Mouse (Mus musculus): ENCODE measurements around the gene Cotl1. TPM values are rescaled to one million over a fixed set of nuclear protein-coding genes. Genes with fewer than 3 reads are reported as not detected.
"Not testable (repeated sequence)": the region's sequence is repeated elsewhere in the genome, so short reads cannot be mapped to it uniquely, and the experiment has no call there.

The Cotl1 gene
- polyA plus RNA-seq, 1 experiment from 2014 or later = 92.3 TPM

DNA sequence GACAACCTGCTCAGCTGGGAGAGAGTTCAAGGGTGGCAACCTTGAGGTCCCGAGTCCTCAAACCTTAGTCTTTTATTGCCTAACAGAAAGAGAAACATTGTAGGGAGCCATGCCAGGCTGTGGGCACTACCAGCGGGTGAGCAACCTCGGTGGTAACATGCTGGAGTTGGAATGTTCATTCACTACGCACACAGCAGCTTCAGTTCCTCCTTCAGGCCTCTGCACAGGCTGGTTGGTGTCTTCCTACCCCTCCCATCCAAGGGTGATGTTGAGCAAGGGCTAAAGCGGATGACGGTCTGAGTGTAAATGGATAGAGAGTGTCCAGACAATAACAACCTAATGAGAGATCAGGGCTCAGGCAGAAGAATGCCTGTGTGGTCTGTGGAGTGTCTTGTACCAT, 17.4 kb upstream of the Cotl1 start:
- Histone ChIP-seq H3K9me3 (replicated peaks) (no peaks in the 10 kb centered on the region), H3K4me2 (no peak overlapping the region), H3K27ac (no peak overlapping the region), H3K9ac (no peak overlapping the region), H3K4me1 (peaks cover 8% of the 10 kb centered on the region), H3K27me3 (no peaks in the 10 kb centered on the region), H3K36me3 (ENCODE audit: poor library complexity, severe bottlenecking) (no peaks in the 10 kb centered on the region), H3K4me3 (no peak overlapping the region)
- no peak for ATAC-seq
- 73% methylated on average over 6 of the region's 6 CpGs for WGBS

DNA sequence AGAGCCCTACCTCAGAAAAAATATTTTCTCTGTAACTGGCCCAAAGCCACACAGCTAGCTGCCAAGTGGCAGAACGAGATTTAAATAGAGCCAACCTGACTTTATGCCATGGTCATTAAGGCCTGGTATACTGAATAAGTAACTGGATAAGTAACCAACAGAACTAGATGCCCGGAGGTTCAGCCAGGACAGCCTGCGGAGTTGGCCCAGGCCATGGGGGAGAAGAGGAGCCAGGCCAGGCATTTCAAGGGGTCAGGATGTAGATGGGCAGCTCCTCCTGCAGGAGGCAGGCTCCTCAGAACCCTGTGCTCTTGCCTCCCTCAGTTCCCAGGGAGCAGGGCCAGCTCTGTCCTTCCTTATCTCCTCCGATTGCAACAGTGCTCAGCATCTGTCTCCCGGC, 15.3 kb upstream of the Cotl1 start:
- H3K36me3 ChIP-seq (ENCODE audit: poor library complexity, severe bottlenecking) = no peaks in the 10 kb centered on the region
- H3K4me2 ChIP-seq = no peak overlapping the region
- H3K9me3 ChIP-seq (replicated peaks) = no peaks in the 10 kb centered on the region
- no peaks in the 10 kb centered on the region for H3K27me3 ChIP-seq
- no peak overlapping the region for H3K9ac ChIP-seq
- no peaks in the 10 kb centered on the region for H3K4me1 ChIP-seq
- no peak overlapping the region for H3K4me3 ChIP-seq
- H3K27ac ChIP-seq = no peak overlapping the region
- ATAC-seq = no peak
- 84% methylated on average over 5 of the region's 5 CpGs for WGBS

DNA sequence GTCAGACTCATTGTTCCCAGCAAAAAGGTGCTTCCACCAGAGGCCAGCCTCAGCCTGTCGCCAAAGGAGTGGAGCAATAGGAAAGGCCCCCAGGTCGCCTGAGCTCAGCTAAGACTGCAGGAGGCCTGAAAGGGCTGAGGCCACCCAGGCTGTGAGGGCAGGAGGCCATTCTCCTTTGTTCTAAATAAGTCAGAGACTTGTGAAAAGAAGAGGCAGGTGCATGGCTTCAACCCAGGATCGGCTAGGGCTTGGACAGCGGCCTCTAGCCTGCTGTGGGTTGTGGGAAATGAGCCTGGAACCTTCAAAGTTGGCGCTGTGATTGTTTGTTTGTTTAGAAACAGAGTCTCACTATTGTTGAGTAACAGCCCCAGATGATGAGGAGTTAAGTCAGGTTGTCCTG, 13.7 kb upstream of the Cotl1 start:
- 18% methylated on average over 5 of the region's 5 CpGs for WGBS
- ATAC-seq = no peak
- Histone ChIP-seq H3K4me2 (no peak overlapping the region), H3K9me3 (replicated peaks) (no peaks in the 10 kb centered on the region), H3K27ac (no peak overlapping the region), H3K27me3 (no peaks in the 10 kb centered on the region), H3K9ac (no peak overlapping the region), H3K36me3 (ENCODE audit: poor library complexity, severe bottlenecking) (no peaks in the 10 kb centered on the region), H3K4me1 (no peaks in the 10 kb centered on the region), H3K4me3 (no peak overlapping the region)

DNA sequence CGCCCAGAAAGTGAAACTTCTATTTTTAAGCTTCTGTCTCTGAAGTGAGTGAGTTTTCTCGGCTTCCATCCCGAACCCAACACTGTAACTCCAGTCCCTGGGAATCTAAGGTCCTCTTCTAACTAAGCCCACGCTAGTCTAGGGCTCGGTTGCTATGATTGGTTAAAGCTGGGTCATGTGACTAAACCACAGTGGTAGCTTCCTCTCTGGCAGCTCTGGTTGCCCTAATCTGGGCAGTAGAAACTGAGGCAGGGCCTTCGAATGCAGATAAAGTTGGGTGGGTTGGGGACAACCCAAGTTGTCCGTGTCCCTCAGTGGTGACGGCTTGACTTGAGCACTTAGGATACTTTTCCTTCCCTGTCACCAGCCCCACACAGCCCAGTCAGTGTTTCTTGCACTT, 13.2 kb upstream of the Cotl1 start:
- no peaks in the 10 kb centered on the region for H3K4me1 ChIP-seq
- no peak overlapping the region for H3K4me3 ChIP-seq
- H3K9ac ChIP-seq = no peak overlapping the region
- H3K9me3 ChIP-seq (replicated peaks) = no peaks in the 10 kb centered on the region
- WGBS = 55% methylated on average over 8 of the region's 8 CpGs
- H3K36me3 ChIP-seq (ENCODE audit: poor library complexity, severe bottlenecking) = no peaks in the 10 kb centered on the region
- H3K27me3 ChIP-seq = no peaks in the 10 kb centered on the region
- no peak overlapping the region for H3K27ac ChIP-seq
- H3K4me2 ChIP-seq = no peak overlapping the region
- ATAC-seq = no peak

DNA sequence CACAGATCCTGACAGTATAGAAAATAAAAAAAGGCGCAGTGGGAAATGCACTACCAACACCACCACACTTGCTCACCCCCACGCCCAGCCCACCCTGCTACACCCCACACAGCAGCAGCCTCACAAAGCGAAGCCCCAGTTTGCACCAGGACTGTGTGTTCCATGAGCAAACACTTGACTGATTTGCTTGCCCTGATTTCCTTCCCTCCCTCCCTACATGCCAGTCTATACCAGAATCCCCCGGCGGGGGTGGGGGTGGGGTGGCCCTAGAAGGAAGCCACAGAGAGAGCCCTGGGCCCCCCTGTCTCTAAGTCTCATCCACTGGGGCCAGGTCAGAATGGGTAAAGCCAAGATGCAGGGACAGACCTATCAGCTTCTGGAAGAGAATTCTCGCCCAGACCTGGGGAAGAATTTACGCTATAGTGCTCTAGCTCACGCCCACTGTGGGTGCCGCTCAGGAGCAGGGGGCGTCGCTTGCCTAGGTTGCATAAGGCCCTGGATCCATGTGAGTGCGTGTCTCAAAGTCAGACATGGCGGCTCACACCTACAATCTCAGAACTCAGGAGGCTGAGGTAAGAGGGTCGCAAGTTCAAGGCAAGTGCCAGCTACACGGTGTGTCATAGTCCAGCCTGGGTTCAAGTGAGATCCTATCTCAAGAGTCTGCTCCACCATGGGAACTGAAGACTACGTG, 7.0 kb upstream of the Cotl1 start:
- Histone ChIP-seq H3K4me3 (no peak overlapping the region), H3K4me2 (no peak overlapping the region), H3K36me3 (ENCODE audit: poor library complexity, severe bottlenecking) (no peaks in the 10 kb centered on the region), H3K4me1 (no peaks in the 10 kb centered on the region), H3K9me3 (replicated peaks) (no peaks in the 10 kb centered on the region), H3K27me3 (no peaks in the 10 kb centered on the region), H3K9ac (no peak overlapping the region), H3K27ac (no peak overlapping the region)
- WGBS = 91% methylated on average over 16 of the region's 16 CpGs
- no peak for ATAC-seq

DNA sequence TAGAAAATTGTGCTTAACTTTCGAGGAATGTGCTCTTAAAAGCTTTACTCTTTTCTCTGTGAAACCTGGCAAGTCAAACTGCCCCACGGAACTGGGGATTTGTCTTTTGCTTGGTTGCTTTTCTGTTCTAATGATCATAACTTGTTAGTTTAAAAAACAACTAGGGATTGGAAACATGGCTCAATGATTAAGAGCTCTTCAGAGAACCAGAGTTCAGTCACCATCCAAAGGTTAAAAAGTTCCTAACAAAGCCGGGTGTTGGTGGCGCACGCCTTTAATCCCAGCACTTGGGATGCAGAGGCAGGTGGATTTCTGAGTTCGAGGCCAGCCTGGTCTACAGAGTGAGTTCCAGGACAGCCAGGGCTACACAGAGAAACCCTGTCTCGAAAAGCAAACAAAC, 5.4 kb upstream of the Cotl1 start:
- H3K4me3 ChIP-seq; H3K9me3 ChIP-seq (replicated peaks); H3K4me2 ChIP-seq; H3K36me3 ChIP-seq (ENCODE audit: poor library complexity, severe bottlenecking); H3K4me1 ChIP-seq; ATAC-seq; H3K9ac ChIP-seq; H3K27me3 ChIP-seq; H3K27ac ChIP-seq: not testable (repeated sequence)
- 82% methylated on average over 7 of the region's 7 CpGs for WGBS

DNA sequence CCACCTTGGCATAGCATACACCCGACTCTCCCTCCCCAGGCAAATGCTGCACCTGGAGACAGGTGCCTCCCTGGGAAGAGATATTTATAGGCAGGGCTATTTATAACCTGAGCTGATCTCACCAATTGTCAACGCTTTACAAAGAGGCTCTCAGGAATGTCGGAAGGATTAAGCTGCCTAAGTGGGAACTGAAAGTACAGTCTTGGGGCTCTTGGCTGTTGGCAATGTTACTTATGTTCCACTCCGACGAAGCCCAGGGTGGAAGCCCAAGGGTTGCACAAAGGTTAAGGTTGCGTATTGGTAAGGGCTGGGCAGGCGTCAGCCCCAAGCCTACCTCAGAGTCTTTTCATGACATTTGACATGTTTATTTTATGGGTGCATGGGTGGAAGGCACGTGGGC, 4.2 kb upstream of the Cotl1 start:
- no peak overlapping the region for H3K27ac ChIP-seq
- H3K9me3 ChIP-seq (replicated peaks) = no peaks in the 10 kb centered on the region
- no peak overlapping the region for H3K4me2 ChIP-seq
- H3K36me3 ChIP-seq (ENCODE audit: poor library complexity, severe bottlenecking) = no peaks in the 10 kb centered on the region
- no peak overlapping the region for H3K9ac ChIP-seq
- no peak for ATAC-seq
- H3K4me3 ChIP-seq = no peak overlapping the region
- H3K4me1 ChIP-seq = peaks cover 11% of the 10 kb centered on the region
- WGBS = 44% methylated on average over 8 of the region's 8 CpGs
- no peaks in the 10 kb centered on the region for H3K27me3 ChIP-seq

DNA sequence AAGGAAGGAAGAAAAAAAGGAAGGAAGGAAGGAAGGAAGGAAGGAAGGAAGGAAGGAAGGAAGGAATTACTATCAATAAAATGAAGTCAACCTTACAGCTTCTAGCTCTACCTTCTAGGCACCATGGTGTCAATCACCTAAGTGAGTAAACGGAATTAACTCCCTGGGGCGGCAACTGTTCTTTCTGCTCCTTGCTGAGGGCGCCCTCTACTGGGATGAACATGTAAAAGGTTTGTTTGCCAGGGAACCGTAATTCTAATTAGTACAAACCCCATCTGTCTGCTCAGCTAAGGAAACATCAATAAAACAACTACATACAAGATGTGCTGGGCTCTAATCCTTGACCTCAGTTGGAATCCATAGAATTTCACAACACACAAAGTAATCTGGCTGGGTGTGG, 3.1 kb upstream of the Cotl1 start:
- ATAC-seq = no peak
- H3K9ac ChIP-seq = no peak overlapping the region
- H3K36me3 ChIP-seq (ENCODE audit: poor library complexity, severe bottlenecking) = no peaks in the 10 kb centered on the region
- 0% methylated on average over 4 of the region's 4 CpGs for WGBS
- H3K9me3 ChIP-seq (replicated peaks) = no peaks in the 10 kb centered on the region
- H3K27me3 ChIP-seq = no peaks in the 10 kb centered on the region
- peaks cover 23% of the 10 kb centered on the region for H3K4me1 ChIP-seq
- no peak overlapping the region for H3K27ac ChIP-seq
- H3K4me3 ChIP-seq = no peak overlapping the region
- no peak overlapping the region for H3K4me2 ChIP-seq

DNA sequence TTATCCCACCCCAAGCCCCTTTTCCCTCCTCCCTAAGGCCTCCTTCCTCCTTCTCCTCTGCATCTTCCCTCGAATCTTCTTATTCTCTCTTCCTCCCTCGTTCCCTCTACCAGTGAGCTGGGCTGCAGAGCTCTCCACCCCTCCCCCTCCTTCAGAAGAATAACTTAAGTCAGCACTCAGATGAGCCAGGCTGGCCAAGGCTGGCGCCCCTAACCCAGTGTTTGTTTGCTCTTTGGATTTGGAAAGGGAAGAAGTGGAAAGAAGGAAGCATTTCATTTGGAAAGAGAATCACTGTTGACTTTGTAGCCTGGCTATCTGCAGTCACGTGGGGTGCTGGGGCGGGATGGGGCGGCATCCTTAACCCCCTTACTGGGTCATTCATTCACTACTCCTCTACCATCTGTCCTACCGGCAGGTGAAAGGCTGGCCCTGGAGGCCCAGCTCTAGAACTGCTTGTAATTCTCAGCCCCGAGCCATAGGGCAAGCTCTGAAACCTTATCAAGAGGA, 614 bp upstream of the Cotl1 start:
- Histone ChIP-seq H3K9me3 (replicated peaks) (no peaks in the 10 kb centered on the region), H3K9ac (peak overlapping the region; percentile 82), H3K27ac (peak overlapping the region; percentile 73), H3K4me1 (peaks cover 47% of the 10 kb centered on the region), H3K36me3 (ENCODE audit: poor library complexity, severe bottlenecking) (no peaks in the 10 kb centered on the region), H3K27me3 (no peaks in the 10 kb centered on the region), H3K4me3 (peak overlapping the region; percentile 71), H3K4me2 (peak overlapping the region; percentile 84)
- ATAC-seq = no peak; the same call in 1 of the 2 replicates
- WGBS = 13% methylated on average over 8 of the region's 8 CpGs

DNA sequence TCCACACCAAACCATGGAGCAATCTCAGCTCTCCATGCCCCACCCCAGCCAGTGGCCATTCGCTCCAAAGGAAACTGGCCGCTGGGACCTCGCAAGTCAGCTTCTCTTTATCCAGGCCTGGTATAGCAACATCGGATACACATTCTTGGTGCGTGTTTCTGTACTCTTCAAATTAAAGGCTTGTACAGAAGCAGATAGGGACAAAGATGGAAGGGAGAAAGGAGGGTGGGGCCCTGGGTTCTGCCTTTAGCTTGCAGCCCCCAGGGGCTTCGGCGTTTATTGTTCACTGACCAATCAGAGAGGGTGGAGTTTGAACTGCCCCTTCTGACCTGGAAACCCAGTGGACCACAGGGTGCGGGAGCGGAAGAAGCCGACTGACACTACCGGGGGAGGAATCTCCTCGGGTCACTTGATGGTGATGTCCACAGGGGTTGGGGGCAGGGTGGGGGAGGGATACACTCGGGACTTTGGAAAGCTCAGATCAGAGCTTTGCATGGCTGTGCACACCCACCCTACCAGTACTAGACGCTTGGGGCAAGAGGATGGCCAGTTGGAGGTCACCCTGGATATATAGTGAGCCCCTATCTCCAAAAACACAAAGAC, 824 bp downstream of the Cotl1 start:
- peaks cover 4% of the 10 kb centered on the region; the same call in 1 of the 2 replicates for H3K36me3 ChIP-seq (ENCODE audit: poor library complexity, severe bottlenecking)
- peak overlapping the region; percentile 84 for H3K4me2 ChIP-seq
- ATAC-seq = no peak
- no peaks in the 10 kb centered on the region for H3K27me3 ChIP-seq
- peak overlapping the region; percentile 82 for H3K9ac ChIP-seq
- peak overlapping the region; percentile 27 for H3K27ac ChIP-seq
- 14% methylated on average over 14 of the region's 14 CpGs for WGBS
- H3K4me1 ChIP-seq = peaks cover 57% of the 10 kb centered on the region
- H3K4me3 ChIP-seq = peak overlapping the region; percentile 71
- H3K9me3 ChIP-seq (replicated peaks) = no peaks in the 10 kb centered on the region

DNA sequence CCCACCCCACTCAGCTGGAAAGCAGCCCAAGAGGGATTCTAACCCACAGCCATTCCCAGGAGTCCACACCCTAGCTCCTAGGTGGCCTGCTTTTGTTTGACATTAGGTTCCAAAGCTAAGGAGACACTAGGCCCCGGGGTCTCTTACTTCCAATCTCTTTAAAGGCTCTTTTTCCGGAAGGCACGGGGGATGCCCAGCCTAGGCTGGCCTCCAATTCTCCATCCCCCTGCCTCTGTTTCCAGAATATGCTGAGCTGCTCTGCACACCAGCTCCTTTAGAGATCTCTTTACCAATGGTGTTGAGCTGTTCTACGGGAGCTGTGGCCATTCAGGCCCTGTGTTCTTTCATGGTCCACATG, 1.4 kb downstream of the Cotl1 start:
- H3K4me2 ChIP-seq = peak overlapping the region; percentile 84
- H3K9me3 ChIP-seq (replicated peaks) = no peaks in the 10 kb centered on the region
- ATAC-seq = no peak
- 48% methylated on average over 4 of the region's 4 CpGs for WGBS
- H3K36me3 ChIP-seq (ENCODE audit: poor library complexity, severe bottlenecking) = peaks cover 6% of the 10 kb centered on the region; the same call in 1 of the 2 replicates
- peak overlapping the region; percentile 71 for H3K4me3 ChIP-seq
- peak overlapping the region; percentile 82 for H3K9ac ChIP-seq
- H3K27me3 ChIP-seq = no peaks in the 10 kb centered on the region
- H3K4me1 ChIP-seq = peaks cover 57% of the 10 kb centered on the region
- peak overlapping the region; percentile 27 for H3K27ac ChIP-seq

DNA sequence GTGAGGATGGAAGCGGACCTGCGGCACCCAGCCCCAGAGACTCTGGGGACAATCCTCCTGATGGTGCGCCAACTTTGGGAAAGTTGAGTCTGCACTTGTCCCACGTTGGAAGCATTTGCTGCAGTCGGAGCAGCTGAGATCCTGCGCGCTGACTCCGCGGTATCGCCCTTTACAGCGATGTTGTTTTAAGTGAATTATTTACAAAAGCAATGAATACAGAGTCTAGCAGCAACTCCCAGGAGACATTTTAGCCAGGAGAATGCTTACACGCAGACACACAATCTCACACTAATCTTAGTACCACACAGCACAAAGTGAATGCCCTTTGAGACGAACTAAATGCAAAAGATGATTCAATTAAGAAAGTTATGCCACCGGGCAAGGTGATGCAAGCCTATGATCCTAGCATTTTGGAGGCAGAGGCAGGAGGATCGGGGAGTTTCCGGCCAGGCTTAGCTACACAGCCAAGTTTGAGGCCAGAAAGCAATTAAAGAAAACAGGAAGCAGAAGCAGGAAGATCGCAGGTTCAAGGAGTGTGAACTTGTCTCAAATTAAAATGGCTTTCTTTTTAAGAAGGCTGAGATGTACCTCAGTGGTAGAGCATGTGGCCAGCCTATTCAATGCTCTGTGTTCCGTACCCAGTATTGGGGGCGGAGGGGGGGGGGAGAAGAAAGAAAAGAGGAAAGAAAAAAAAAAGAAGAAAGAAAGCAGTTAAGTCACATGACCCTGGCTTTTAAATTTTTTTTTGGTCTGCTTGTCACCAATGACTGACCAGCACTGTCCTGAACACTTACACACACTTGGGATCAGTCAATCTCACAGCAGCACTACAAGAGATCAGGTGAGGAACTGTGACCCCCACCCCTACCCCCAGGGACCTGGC, 2.0 kb downstream of the Cotl1 start:
- H3K4me1 ChIP-seq = peaks cover 61% of the 10 kb centered on the region
- H3K4me2 ChIP-seq = peak overlapping the region; percentile 84
- no peaks in the 10 kb centered on the region for H3K9me3 ChIP-seq (replicated peaks)
- H3K27ac ChIP-seq = peak overlapping the region; percentile 70
- ATAC-seq = no peak
- peaks cover 10% of the 10 kb centered on the region; the same call in 1 of the 2 replicates for H3K36me3 ChIP-seq (ENCODE audit: poor library complexity, severe bottlenecking)
- WGBS = 76% methylated on average over 19 of the region's 19 CpGs
- H3K27me3 ChIP-seq = no peaks in the 10 kb centered on the region
- H3K4me3 ChIP-seq = peak overlapping the region; percentile 71
- H3K9ac ChIP-seq = peak overlapping the region; percentile 82

Data from forebrain, embryonic 13.5 days (tissue).